Mouse (Mus musculus) natural killer cell, adult 2 months (primary cell): ENCODE measurements around the gene Phox2a.

Experiments
- DNase-seq, 2 experiments: peaks; one replicate each; pipeline ENCODE4 v3.0.0; 2022; ENCODE audit warnings: low spot score in 2 of 2

The Phox2a gene

DNA sequence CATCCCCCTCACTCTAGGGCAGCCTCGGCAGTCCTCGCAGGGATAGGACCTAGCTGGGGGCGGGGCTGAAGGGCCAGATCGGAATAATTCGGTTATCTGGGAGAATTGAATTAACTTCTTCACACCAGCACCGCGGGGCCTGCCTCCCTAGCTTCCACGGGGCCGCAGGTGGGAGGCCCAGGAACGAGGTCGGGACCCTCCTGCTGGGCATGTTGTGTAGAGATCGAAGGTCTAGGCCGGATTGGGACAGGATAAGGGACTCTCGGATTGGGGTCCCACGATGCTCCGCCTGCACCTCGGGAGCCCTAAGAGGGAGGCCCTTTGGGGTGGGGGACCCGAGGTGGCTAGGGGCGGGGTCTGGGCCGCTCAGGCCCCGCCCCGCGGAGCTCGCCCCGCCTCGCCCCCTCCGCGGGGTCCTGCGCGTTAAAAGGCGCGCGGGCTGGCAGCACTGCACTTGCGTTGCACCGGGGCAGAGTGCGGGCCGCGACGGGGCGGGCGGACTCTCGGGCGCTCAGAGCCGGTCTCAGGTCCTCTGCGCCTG is at the start of gene Phox2a:
Gene Phox2a (plus strand): TSS at position 453 of the 541 bp plus-strand sequence.
- no peak for DNase-seq

DNA sequence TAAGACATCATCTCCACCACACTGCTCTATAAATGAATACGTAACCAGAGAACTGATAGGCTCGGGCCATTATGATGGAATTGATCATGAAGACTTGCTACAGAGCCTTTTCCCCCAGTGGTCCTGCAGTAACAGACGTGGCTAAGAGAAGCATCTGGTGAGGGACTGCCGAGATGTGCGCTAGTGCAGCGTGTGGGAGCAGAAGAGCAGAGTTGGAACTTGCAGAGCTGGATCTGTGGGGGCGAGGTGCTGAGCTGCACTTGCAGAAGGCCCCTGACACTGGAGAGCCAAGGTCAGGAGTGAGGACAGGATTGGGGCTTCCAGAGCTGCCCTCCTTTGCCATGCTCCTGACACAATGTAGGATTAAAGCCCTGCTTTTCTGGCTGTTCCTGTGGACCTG is 48.1 kb upstream of the Phox2a start:
- DNase-seq, result no peak

GRCm38 (mm10) chr7:101771604-101772003 is 46.5 kb upstream of the Phox2a start:
- DNase-seq, result no peak

DNA sequence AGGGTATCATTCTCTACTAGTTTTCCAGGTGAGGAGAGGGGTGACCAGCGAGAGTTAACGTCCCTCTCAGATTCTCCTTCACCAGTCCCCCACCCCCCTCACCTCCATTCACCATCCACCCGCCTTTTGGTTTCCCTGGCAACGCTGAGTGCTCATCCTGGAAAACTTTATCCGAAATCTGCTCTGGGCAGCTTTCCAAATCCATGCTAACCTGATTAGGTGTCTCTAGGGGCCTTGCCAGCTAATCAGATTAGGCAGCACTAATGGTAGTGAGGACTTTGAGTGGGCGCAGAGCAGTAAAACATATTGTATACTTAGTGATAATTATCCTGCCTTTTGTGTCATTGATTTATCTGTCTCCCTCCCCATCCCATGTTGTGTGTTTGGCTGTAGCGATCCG is 45.4 kb upstream of the Phox2a start:
- DNase-seq, result no peak

DNA sequence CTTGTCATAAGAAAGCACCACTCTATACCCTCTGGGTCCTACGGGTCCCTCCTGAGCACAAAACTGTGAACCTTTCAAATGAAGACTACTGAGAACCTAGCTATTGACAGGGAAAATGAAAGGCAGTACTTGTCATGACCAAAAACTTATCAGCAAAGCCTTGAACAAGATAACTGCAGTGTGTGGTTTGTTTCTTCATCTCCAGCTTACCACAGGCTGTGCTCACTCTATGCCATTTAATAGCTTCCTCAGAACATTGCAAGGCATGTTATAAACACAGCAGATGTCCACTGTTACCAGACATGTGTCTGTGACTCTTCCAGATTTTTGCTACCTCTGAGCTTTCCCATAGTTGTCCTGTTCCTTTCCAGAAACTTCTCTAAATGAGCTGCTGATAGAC is 41.1 kb upstream of the Phox2a start:
- no peak for DNase-seq

DNA sequence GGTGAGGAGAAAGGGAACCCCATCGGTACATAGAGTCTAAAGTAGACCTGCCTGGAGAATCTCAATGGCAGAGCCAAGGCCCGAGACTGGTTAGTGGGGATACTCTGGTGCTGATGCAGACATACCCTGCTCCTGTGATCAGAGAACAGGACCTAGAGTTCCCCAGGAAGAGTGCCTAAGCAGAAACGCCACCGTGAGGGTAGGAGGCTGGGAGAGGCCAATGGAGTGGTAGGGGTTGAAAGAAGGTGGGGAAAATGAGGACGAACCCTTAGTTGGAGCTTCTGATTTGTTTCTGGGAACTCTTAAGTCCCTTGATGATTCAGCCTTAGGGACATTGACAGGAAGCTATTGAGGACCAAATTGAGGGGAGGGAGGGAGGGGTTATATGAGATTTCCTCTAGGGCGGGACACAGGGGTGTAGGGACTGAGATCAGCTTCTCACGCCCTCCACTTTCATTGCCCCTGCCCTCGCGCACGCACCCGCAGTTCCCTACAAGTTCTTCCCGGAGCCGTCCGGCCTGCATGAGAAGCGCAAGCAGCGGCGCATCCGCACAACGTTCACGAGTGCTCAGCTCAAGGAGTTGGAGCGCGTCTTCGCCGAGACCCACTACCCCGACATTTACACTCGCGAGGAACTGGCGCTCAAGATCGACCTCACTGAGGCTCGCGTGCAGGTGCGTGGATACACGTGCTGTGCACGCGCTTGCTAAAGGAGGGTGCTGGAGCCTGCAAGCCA is 2.4 kb downstream of the Phox2a start:
- no peak for DNase-seq

DNA sequence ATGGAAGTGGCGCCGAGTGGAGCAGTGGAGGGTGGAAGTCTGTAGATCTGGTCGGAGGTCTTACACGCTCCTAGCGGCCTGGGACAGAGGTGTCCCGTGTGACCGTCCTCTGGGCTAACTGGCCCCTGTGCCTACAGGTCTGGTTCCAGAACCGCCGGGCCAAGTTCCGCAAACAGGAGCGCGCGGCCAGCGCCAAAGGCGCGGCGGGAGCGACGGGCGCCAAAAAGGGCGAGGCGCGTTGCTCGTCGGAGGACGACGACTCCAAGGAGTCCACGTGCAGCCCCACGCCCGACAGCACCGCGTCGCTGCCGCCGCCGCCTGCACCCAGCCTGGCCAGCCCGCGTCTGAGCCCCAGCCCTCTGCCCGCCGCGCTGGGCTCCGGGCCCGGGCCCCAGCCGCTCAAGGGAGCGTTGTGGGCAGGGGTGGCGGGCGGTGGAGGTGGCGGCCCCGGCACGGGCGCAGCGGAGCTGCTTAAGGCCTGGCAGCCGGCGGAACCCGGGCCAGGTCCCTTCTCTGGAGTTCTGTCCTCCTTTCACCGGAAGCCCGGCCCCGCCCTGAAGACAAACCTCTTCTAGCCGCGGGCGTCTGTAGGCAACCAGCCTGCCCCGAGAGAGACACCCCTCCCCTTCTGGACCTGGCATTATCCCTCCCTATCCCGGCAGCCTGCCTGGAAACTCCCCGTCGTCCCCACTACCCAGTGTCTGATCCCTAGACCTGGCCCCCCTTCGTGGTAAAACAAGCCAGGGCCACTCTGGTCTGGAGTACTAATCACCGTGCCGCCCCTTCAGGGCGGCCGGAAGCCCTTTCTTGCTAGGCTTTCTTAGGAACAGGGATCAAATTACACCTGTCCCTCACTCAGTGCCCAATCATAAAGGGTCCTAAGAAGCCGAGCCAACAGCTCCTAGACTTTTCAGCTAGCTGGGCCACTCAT is 3.7 kb downstream of the Phox2a start:
- DNase-seq, result peak; percentile 16 to 24

GRCm38 (mm10) chr7:101822836-101823757 is 5.0 kb downstream of the Phox2a start:
- DNase-seq, result no peak

GRCm38 (mm10) chr7:101823758-101824630 is 5.9 kb downstream of the Phox2a start:
- no peak for DNase-seq

DNA sequence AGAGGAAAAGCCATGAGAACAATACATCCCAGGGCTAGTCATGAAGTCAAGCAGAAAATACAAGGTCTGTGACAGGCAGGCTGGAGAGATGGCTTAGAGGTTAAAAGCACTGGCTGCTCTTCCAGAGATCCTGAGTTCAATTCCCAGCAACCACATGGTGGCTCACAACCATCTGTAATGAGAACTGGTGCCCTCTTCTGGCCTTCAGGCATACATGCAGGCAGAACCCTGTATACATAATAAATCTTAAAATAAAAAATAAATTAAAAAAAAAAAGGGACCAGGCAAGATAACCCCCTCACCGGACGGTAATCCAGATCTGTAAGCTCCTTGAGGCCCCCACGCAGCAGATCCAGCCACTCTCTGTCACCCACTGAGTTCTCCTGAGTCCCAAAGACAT is 12.3 kb downstream of the Phox2a start:
- no peak for DNase-seq

DNA sequence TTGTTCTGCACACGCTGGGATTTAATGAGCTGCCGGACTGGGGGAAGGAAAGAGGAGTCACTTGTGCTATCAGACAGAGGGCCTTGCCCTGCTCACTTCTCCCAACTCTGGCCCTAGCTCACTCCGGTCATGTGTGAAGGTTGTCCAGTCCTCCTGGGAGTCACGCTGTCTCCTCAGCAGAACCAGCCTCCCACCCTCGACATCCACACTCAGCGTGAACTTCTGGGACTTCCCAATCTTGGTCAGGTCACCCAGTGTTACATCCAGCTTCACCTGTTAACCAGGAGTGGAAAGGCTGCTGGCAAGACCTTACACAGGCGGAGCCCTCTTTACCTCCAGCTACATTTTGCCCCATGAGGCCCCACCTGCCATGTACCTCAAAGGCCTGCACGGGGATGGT is 13.3 kb downstream of the Phox2a start:
- DNase-seq, result no peak

DNA sequence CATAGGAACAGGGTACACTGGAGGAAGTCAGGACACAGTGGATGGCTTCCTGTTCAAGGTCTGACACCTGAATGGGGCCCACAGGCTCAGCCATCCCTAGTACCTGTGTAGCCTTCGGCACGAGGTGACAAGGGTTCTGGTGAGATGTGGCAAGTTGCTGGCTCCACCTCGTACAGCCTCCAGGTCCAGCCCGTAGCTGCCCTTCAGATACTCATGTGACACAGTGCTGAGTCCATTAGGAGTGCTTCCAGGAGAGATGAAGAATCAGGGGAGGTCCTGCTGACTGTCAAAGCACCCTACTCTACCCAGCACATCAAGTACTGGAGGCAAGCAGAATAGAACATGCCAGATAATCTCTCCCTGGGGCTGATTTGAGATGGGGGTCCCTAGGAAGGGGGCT is 14.3 kb downstream of the Phox2a start:
- no peak for DNase-seq

GRCm38 (mm10) chr7:101833352-101833751 is 15.2 kb downstream of the Phox2a start:
- DNase-seq, result no peak

DNA sequence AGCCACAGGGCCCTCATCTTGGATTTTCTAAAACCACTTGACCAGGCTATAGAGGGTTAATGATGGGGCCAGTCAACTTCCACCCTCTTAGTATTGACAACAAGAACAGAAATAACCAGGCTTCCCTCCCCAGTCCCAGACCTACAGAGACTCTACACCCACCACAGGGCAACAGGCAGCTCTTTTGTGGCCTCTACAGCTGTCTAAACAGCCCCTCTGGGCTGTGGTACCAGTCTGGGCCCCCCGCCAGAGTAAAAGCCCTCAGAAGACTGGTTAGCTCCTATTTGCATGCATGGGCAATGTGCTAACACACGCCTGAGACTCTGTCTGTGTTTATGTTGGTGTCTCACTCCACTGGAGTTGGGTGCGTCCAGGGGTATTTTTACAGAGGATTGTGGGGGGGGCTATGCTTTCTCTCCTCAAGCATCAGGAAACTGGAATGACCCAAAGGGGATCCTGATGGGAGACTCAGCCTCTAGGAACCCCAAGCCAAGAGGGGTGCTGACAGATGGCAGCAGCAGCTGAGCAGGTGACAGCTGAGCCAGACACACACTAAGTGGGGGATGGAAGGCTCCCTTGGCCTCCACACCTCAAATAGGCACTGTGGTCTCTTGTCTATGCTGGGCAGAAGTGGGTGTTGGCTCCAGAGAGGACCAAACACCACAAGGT is 15.9 kb downstream of the Phox2a start:
- DNase-seq, result no peak

GRCm38 (mm10) chr7:101834903-101835302 is 16.8 kb downstream of the Phox2a start:
- no peak for DNase-seq

DNA sequence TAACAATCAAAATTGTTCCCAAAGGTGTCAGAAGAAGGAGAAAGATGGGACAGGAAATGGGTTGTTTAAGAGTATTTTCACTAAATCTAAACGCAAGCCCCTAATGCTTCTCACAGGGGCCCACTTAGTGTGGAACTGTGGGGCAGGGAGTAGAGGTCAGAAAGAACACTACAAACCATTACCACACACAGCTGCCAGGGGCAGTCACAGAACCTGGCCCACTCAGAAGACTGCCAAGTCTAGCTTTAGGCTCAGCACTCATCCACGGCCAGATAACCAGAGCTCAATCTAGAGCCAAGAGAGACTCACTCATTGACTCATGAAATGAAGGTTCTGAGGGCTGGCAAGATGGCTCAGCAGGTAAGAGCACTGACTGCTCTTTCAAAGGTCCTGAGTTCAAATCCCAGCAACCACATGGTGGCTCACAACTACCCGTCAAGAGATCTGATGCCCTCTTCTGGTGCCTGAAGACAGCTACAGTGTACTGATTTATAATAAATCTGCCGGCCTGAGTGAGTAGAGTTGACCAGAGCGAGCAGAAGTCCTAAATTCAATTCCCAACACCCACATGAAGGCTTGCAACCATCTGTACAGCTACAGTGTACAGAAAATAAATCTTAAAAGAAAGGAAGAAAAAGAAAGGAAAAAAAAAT is 17.5 kb downstream of the Phox2a start:
- DNase-seq, result no peak

- DNase-seq, result peak; percentile 36 to 51
These were observed 18.4 kb downstream of the Phox2a start for GRCm38 (mm10) chr7:101836271-101837153.

GRCm38 (mm10) chr7:101837154-101837605 is 19.1 kb downstream of the Phox2a start:
- DNase-seq, result peak in 1 of 2 experiments; percentile 18
